Comparison of ENCODE assay signal across 8 mouse cellular contexts in the genomic region with DNA sequence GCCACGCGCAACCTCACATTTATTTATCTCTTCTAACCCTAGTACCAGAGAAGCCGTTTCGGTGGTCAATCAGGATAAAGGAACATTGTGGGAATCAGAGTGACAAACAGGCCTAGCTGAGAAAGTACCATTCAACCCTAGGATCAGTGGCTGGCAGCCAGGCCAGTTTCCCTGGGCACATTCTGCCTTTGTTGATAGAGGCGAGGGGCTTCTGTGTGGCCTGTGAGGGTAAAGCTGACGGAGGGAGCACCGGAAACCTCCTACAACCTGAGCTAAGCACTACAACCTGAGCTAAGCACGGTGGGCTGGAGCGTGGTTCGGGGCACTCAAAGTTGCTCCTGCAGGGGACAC. TPM values are rescaled to one million over a fixed set of nuclear protein-coding genes. Genes with fewer than 3 reads are reported as not detected.
DNase-seq lines count a peak whose midpoint lies in the region; ATAC-seq and TF ChIP-seq lines count a peak whose summit lies in the region.
"Had no signal": no experiment of that assay in that cellular context is flagged by ENCODE, and none has a peak within 500 bp of the region (broad histone marks: within the 10 kb centered on the region; RNA-seq: fewer than 3 reads in every experiment).

No protein-coding gene starts in this region.

- H3K27me3 ChIP-seq in CH12.LX (replicated peaks) (no peaks in the 10 kb centered on the region), E14TG2a.4 (ENCODE audit: insufficient read depth, low read length) (no peaks in the 10 kb centered on the region)
- no peaks in the 10 kb centered on the region for H3K27me3 ChIP-seq in embryonic facial prominence, embryonic 14.5 days (replicated peaks; ENCODE audit: control insufficient read depth, insufficient read depth, low read length)
- H3K27me3 ChIP-seq in liver, embryonic 13.5 days = no peaks in the 10 kb centered on the region

- H3K36me3 ChIP-seq in CH12.LX (replicated peaks in 1 of 2; ENCODE audit: control insufficient read depth in 1 of 2, insufficient read depth in 1 of 2, low read length in 1 of 2) (no peaks in the 10 kb centered on the region), E14TG2a.4 (ENCODE audit: insufficient read depth, low read length) (no peaks in the 10 kb centered on the region)
- H3K36me3 ChIP-seq in embryonic facial prominence, embryonic 14.5 days (ENCODE audit: control insufficient read depth, insufficient read depth, low read length) = no peaks in the 10 kb centered on the region
- no peaks in the 10 kb centered on the region for H3K36me3 ChIP-seq in liver, embryonic 13.5 days

- in situ Hi-C loops in CH12.LX (cut with MboI; ENCODE audit: low pct_ligation_motif_present, low pct_unique_long_range_greater_than_20kb, low sequenced_read_pairs) = loop anchor here (10.0 to 25.0 kb wide), 2 partner anchors 55 to 117 kb away; no protein-coding TSS in a partner anchor

- H3K4me3 ChIP-seq in CH12.LX (replicated peaks in 1 of 3; ENCODE audit: low read depth in 2 of 3, low read length in 2 of 3, poor library complexity in 1 of 3) (no peak overlapping the region), E14TG2a.4 (replicated peaks; ENCODE audit: low read length) (peak overlapping the region; percentile 49)
- peak overlapping the region; percentile 42 for H3K4me3 ChIP-seq in embryonic facial prominence, embryonic 14.5 days (ENCODE audit: low read depth, low read length)
- H3K4me3 ChIP-seq in liver, embryonic 13.5 days (replicated peaks) = 0 out of 2 replicates have a peak overlapping the region, but pooled peaks have one; percentile 35

- DNase-seq in CH12.LX (ENCODE audit: extremely low read depth) (no peak), MN1 (ENCODE audit: low spot score) (no peak)
- no peak for DNase-seq in embryonic facial prominence, embryonic 14.5 days (ENCODE audit: low spot score)
- no peak for DNase-seq in liver, embryonic 13.5 days
- DNase-seq in thymus, postnatal 36 days = no peak

- no peak for TF ChIP-seq RAD21 in CH12.LX (IDR thresholded peaks at IDR 0.05; ENCODE audit: low read depth, low read length)

- 30% methylated on average over 10 of the region's 10 CpGs for WGBS in embryonic facial prominence, embryonic 14.5 days
- WGBS in liver, embryonic 13.5 days (ENCODE audit: insufficient replicate concordance) = 49% methylated on average over 10 of the region's 10 CpGs

- TF ChIP-seq CTCF in CH12.LX (conservative IDR thresholded peaks at IDR 0.05 in 1 of 2, IDR thresholded peaks at IDR 0.05 in 1 of 2; ENCODE audit: low read depth in 2 of 2, low read length in 2 of 2) (no peak), E14TG2a.4 (conservative IDR thresholded peaks at IDR 0.05; ENCODE audit: low read length) (no peak)

- H3K4me2 ChIP-seq in CH12.LX (ENCODE audit: insufficient read depth, low read depth, poor library complexity, severe bottlenecking) = peak overlapping the region; percentile 65; the same call in 1 of the 2 replicates
- H3K4me2 ChIP-seq in embryonic facial prominence, embryonic 14.5 days (ENCODE audit: low read depth, low read length) = peak overlapping the region; percentile 63
- H3K4me2 ChIP-seq in liver, embryonic 13.5 days = peak overlapping the region; percentile 56

- H3K27ac ChIP-seq in CH12.LX (ENCODE audit: insufficient read depth, low read depth) = no peak overlapping the region
- no peak overlapping the region for H3K27ac ChIP-seq in embryonic facial prominence, embryonic 14.5 days (replicated peaks; ENCODE audit: low read depth, low read length)
- H3K27ac ChIP-seq in liver, embryonic 13.5 days = no peak overlapping the region

- no peaks in the 10 kb centered on the region for H3K79me2 ChIP-seq in CH12.LX (replicated peaks; ENCODE audit: control insufficient read depth, extremely low read depth, insufficient read depth, poor library complexity, severe bottlenecking)

- no peak for ATAC-seq in embryonic facial prominence, embryonic 14.5 days (ENCODE audit: low read depth)
- no peak for ATAC-seq in liver, embryonic 13.5 days (ENCODE audit: low read depth)
- ATAC-seq in inflammation-experienced regulatory T-cells, adult 6 months = no peak

- no peaks in the 10 kb centered on the region for H3K9me3 ChIP-seq in CH12.LX (replicated peaks; ENCODE audit: low read length)
- H3K9me3 ChIP-seq in E14TG2a.4 (ENCODE audit: low read length) = no peaks in the 10 kb centered on the region
- no peaks in the 10 kb centered on the region for H3K9me3 ChIP-seq in embryonic facial prominence, embryonic 14.5 days (ENCODE audit: control insufficient read depth, low read length)
- H3K9me3 ChIP-seq in liver, embryonic 13.5 days (replicated peaks) = no peaks in the 10 kb centered on the region
- H3K9me3 ChIP-seq: megakaryocyte, embryonic 14.5 days had no signal

- dilution Hi-C loops in CH12.LX (cut with MboI; ENCODE audit: extremely low pct_ligation_motif_present, extremely low pct_unique_long_range_greater_than_20kb, low sequenced_read_pairs) = no loop called here

- no peak for TF ChIP-seq POLR2A in CH12.LX (IDR thresholded peaks at IDR 0.05; ENCODE audit: low read depth, low read length)

- no peak overlapping the region; the same call in 1 of the 2 replicates for H3K9ac ChIP-seq in CH12.LX (ENCODE audit: insufficient read depth, low read depth)
- peak overlapping the region; percentile 54; the same call in 1 of the 2 replicates for H3K9ac ChIP-seq in embryonic facial prominence, embryonic 14.5 days (ENCODE audit: low read depth, low read length)
- no peak overlapping the region for H3K9ac ChIP-seq in liver, embryonic 13.5 days

- H3K4me1 ChIP-seq in CH12.LX (ENCODE audit: control insufficient read depth in 1 of 2, insufficient read depth in 2 of 2) = 0 out of 4 replicates have a peak, but pooled peaks cover 0 to 4% of the 10 kb centered on the region in 2 experiments
- H3K4me1 ChIP-seq in E14TG2a.4 (replicated peaks; ENCODE audit: low read depth, low read length) = peaks cover 68% of the 10 kb centered on the region
- no peaks in the 10 kb centered on the region for H3K4me1 ChIP-seq in embryonic facial prominence, embryonic 14.5 days (ENCODE audit: control insufficient read depth, insufficient read depth, low read length)
- no peaks in the 10 kb centered on the region; the same call in none of the 2 replicates for H3K4me1 ChIP-seq in liver, embryonic 13.5 days (replicated peaks)

- TF ChIP-seq EP300 in CH12.LX (IDR thresholded peaks at IDR 0.05; ENCODE audit: low read length) = no peak

TF ChIP-seq in CH12.LX, 34 proteins besides CTCF, POLR2A, EP300 and RAD21:
- TF ChIP-seq MAX (IDR thresholded peaks at IDR 0.05; ENCODE audit: low read length) (no peak), NELFE (IDR thresholded peaks at IDR 0.05; ENCODE audit: low read depth, low read length) (no peak), ZMIZ1 (IDR thresholded peaks at IDR 0.05; ENCODE audit: low read depth, low read length) (no peak), MXI1 (IDR thresholded peaks at IDR 0.05; ENCODE audit: low read depth, low read length) (no peak), JUN (IDR thresholded peaks at IDR 0.05; ENCODE audit: insufficient read depth, low read depth, low read length) (no peak), IRF4 (IDR thresholded peaks at IDR 0.05; ENCODE audit: low read depth, low read length) (no peak), GABPA (IDR thresholded peaks at IDR 0.05; ENCODE audit: insufficient replicate concordance, low read depth, low read length) (no peak), KAT2A (IDR thresholded peaks at IDR 0.05; ENCODE audit: insufficient replicate concordance, low read length) (no peak), UBTF (IDR thresholded peaks at IDR 0.05; ENCODE audit: low read depth, low read length) (no peak), USF1 (IDR thresholded peaks at IDR 0.05; ENCODE audit: low read depth, low read length) (no peak), MAZ (IDR thresholded peaks at IDR 0.05; ENCODE audit: low read depth, low read length) (no peak), ZNF384 (IDR thresholded peaks at IDR 0.05; ENCODE audit: low read depth, low read length) (no peak), MAFK (IDR thresholded peaks at IDR 0.05; ENCODE audit: insufficient replicate concordance, low read length) (no peak), PAX5 (IDR thresholded peaks at IDR 0.05; ENCODE audit: low read length) (no peak), SMC3 (IDR thresholded peaks at IDR 0.05; ENCODE audit: low read depth, low read length) (no peak), ZC3H11A (IDR thresholded peaks at IDR 0.05; ENCODE audit: low read depth, low read length) (no peak), CHD1 (IDR thresholded peaks at IDR 0.05; ENCODE audit: low read depth, low read length) (no peak), TCF12 (IDR thresholded peaks at IDR 0.05; ENCODE audit: low read depth, low read length) (no peak), RCOR1 (conservative IDR thresholded peaks at IDR 0.05; ENCODE audit: low read depth, low read length) (no peak)

RNA-seq across cellular contexts. Expression of a gene that starts 37.1 kb away (rescaled TPM):
- total RNA-seq in CH12.LX (2012; rRNA removed) (not detected in 2 replicates), CH12.LX (2014; rRNA removed) (not detected in 2 replicates)
- 0.12 and 0.27 TPM in 2 replicates for polyA plus RNA-seq in CH12.LX (2012; ENCODE audit: insufficient read length, low read depth)
- polyA plus RNA-seq in embryonic facial prominence, embryonic 14.5 days (2014; fragmentation: Nextera tagmentation; extraction: Ambion mirVana) = 0.11 and 0.33 TPM in 2 replicates
- not detected in 2 replicates for polyA plus RNA-seq in liver, embryonic 13.5 days (2015; fragmentation: Nextera tagmentation; extraction: Ambion mirVana)
- polyA plus RNA-seq in inflammation-experienced regulatory T-cells, adult 6 months (2017; shearing (Covaris generic)) = under 1 TPM in 1 of 3 experiments, not detected in 2; 0.16 TPM

RNA-seq across cellular contexts. Expression of a gene that starts 44.0 kb away (rescaled TPM):
- not detected in 2 replicates for total RNA-seq in CH12.LX (2012; rRNA removed)
- not detected in 2 replicates for total RNA-seq in CH12.LX (2014; rRNA removed)
- not detected in 2 replicates for polyA plus RNA-seq in CH12.LX (2012; ENCODE audit: insufficient read length, low read depth)
- not detected in 2 replicates for polyA plus RNA-seq in embryonic facial prominence, embryonic 14.5 days (2014; fragmentation: Nextera tagmentation; extraction: Ambion mirVana)
- polyA plus RNA-seq in liver, embryonic 13.5 days (2015; fragmentation: Nextera tagmentation; extraction: Ambion mirVana) = not detected in 2 replicates
- not detected for polyA plus RNA-seq in inflammation-experienced regulatory T-cells, adult 6 months (2017; shearing (Covaris generic))

Comparison
In these comparisons a context has a peak if more than half of its experiments do, and no peak if none do; other contexts are left out.
1. H3K4me3 ChIP-seq: peak in E14TG2a.4 (single experiment), embryonic facial prominence, embryonic 14.5 days (single experiment) and liver, embryonic 13.5 days (single experiment); none in CH12.LX (0 of 3).
2. Peak in every context shown above with its lines, with median percentiles within 50 percentile points of each other: H3K4me2 ChIP-seq.